Mouse (Mus musculus): ENCODE results near the gene Tldc2. TPM values are rescaled to one million over a fixed set of nuclear protein-coding genes. Genes with fewer than 3 reads are reported as not detected.

The Tldc2 gene
- polyA plus RNA-seq, 1 experiment from 2014 or later, result not detected

- WGBS, result 14% methylated on average over 11 of the region's 11 CpGs
- H3K27ac ChIP-seq, result 0 out of 2 replicates have a peak overlapping the region, but pooled peaks have one; percentile 66
- H3K4me1 ChIP-seq, result peaks cover 5% of the 10 kb centered on the region; the same call in 1 of the 2 replicates
- H3K9ac ChIP-seq, result peak overlapping the region; percentile 78
- 0 out of 2 replicates have a peak, but pooled peaks cover 5% of the 10 kb centered on the region for H3K36me3 ChIP-seq (replicated peaks)
- no peaks in the 10 kb centered on the region for H3K27me3 ChIP-seq
- H3K9me3 ChIP-seq, result no peaks in the 10 kb centered on the region
- no peak for ATAC-seq (ENCODE audit: low FRiP score)
- peak overlapping the region; percentile 90 for H3K4me2 ChIP-seq
- peak overlapping the region; percentile 75 for H3K4me3 ChIP-seq (replicated peaks)
Observed at GRCm38 (mm10) chr2:157133769-157134478, 47.1 kb downstream of the Tldc2 start.

DNA sequence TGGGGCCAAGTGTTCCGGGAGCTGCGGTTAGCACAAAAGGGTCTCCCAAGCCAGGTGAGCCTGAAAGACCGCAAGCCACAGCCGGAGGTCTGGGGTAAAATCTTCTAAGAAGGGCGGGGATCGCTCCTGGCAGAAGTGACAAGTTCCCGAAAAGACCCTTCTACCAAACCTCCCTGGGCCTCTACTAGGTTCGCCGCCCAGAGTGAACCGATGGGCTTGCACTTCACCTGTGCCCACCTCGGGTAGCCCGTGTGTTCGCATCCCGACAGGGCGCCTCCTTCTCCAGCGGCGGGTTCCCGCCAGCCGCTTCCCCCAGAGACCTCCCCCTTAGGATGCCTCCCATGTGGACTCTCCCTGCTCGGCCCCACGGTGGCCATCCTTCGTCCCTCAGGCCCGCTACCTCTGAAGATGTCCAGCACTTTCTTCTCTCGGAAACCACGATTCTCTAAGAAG lies 47.6 kb downstream of the Tldc2 start:
- Histone ChIP-seq H3K4me3 (replicated peaks) (peak overlapping the region; percentile 75), H3K4me1 (peaks cover 5% of the 10 kb centered on the region; the same call in 1 of the 2 replicates), H3K36me3 (replicated peaks) (0 out of 2 replicates have a peak, but pooled peaks cover under 1% of the 10 kb centered on the region), H3K27ac (0 out of 2 replicates have a peak overlapping the region, but pooled peaks have one; percentile 66), H3K9ac (peak overlapping the region; percentile 78), H3K9me3 (peaks cover under 1% of the 10 kb centered on the region; the same call in 1 of the 2 replicates), H3K27me3 (no peaks in the 10 kb centered on the region), H3K4me2 (peak overlapping the region; percentile 90)
- peak; percentile 67 for ATAC-seq (ENCODE audit: low FRiP score)
- WGBS, result under 1% methylated on average over 25 of the region's 25 CpGs

DNA sequence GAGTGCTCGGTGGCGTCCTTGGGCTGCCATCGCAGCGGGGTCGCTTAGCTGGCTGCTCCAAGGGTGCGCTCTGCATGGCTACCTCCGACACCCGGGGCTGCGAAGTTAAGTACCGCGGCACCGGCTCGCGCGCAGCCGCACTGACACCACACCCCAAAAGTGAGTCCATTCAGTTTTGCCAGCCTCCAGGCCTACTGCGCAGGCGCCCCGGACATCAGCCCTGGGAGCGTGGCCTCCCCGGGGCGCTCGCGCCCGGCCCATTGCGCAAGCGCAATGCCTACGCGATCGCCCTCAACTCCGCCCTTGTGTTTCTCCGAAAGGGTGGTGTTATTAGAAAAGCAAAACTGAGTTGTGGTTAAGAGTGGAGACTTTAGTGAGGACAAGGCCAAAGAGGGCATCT lies 48.2 kb downstream of the Tldc2 start, which contains the start of gene Samhd1:
Samhd1 (minus strand) TSS at position 252 of the 400 bp plus-strand sequence.
- peaks cover 5% of the 10 kb centered on the region; the same call in 1 of the 2 replicates for H3K4me1 ChIP-seq
- H3K36me3 ChIP-seq (replicated peaks), result no peaks in the 10 kb centered on the region
- peaks cover 5% of the 10 kb centered on the region; the same call in 1 of the 2 replicates for H3K9me3 ChIP-seq
- H3K27me3 ChIP-seq, result no peaks in the 10 kb centered on the region
- peak within 1 kb of the TSS; percentile 66; the same call in 1 of the 2 replicates for H3K27ac ChIP-seq
- peak within 1 kb of the TSS; percentile 75 for H3K4me3 ChIP-seq (replicated peaks)
- H3K4me2 ChIP-seq, result peak within 1 kb of the TSS; percentile 90
- peak within 1 kb of the TSS; percentile 78 for H3K9ac ChIP-seq
- whole genome bisulfite sequencing, result under 1% methylated on average over 32 of the region's 32 CpGs
- ATAC-seq (ENCODE audit: low FRiP score), result peak; percentile 91

DNA sequence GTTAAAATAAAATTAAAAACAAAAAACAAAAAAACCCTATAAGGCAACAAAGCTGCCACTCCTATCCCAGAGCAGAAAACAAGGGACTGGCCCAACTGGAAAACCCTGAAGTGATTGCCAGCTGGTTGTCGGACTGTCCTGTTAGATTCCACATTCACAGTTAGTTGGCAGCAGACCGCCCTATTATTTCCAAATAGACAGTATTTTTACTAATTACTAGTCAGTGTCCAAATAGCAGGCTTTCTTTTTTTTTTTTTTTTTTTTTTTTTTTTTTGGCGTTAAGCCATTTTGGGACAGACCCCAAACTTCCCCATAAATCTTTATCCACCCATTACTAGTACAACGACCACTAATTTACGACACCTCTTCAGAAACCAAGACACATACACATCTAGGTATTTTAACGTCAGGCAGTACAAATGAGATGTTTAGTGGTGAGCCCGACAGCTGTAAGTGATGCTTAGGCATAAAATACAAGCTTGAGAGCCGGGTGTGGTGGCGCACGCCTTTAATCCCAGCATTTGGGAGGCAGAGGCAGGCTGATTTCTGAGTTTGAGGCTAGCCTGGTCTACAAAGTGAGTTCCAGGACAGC lies 48.8 kb downstream of the Tldc2 start:
- peaks cover 5% of the 10 kb centered on the region; the same call in 1 of the 2 replicates for H3K4me1 ChIP-seq
- H3K4me3 ChIP-seq (replicated peaks), result peak overlapping the region; percentile 75
- WGBS, result 86% methylated on average over 10 of the region's 10 CpGs
- H3K27ac ChIP-seq, result peak overlapping the region; percentile 66; the same call in 1 of the 2 replicates
- ATAC-seq (ENCODE audit: low FRiP score), result 0 out of 2 replicates have a peak, but pooled peaks have one; percentile 28
- H3K9ac ChIP-seq, result peak overlapping the region; percentile 78; the same call in 1 of the 2 replicates
- no peaks in the 10 kb centered on the region for H3K27me3 ChIP-seq
- peaks cover 6% of the 10 kb centered on the region; the same call in 1 of the 2 replicates for H3K9me3 ChIP-seq
- H3K4me2 ChIP-seq, result peak overlapping the region; percentile 90
- no peaks in the 10 kb centered on the region for H3K36me3 ChIP-seq (replicated peaks)

DNA sequence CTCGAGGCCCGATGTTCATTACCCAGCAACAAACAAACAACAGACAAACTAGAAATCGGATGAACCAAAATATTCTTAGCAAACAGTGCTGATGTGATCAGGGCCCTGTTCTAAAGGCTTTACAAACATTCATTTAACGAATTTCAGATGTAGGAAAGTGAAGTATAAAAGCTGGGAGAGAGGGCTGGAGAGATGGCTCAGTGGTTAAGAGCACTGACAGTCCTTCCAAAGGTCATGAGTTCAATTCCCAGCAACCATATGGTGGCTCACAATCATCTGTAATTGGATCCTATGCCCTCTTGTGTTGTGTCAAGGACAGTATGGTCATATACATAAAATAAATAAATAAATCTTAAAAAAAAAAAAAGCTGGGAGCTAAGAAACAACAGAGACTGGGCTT lies 49.3 kb downstream of the Tldc2 start:
- Histone ChIP-seq H3K27me3 (no peaks in the 10 kb centered on the region), H3K4me1 (peaks cover 5% of the 10 kb centered on the region; the same call in 1 of the 2 replicates), H3K36me3 (replicated peaks) (no peaks in the 10 kb centered on the region), H3K4me3 (replicated peaks) (no peak overlapping the region), H3K27ac (no peak overlapping the region), H3K9me3 (peaks cover 6% of the 10 kb centered on the region; the same call in 1 of the 2 replicates), H3K4me2 (no peak overlapping the region), H3K9ac (no peak overlapping the region)
- no peak for ATAC-seq (ENCODE audit: low FRiP score)
- 86% methylated on average over 4 of the region's 4 CpGs for WGBS

DNA sequence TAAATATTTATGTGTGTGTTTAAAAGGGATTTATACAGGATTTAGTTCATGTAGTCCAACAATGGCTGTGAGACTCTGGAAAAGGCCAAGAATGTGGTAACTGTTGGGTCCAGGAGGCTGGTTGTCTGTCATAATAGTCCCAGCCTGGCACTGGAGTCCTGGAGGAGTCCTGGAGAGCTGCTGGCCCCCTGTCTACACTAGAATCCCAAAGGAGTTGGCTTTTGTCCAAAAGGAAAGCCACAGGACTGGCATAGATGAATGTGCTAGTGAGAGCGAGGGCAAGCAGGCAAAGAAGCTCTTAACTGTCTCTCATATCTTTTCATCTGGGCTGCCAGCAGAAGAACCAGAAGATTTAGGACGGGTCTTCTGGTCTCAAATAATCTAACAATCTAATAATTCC lies 49.8 kb downstream of the Tldc2 start:
- Histone ChIP-seq H3K4me2 (no peak overlapping the region), H3K36me3 (replicated peaks) (no peaks in the 10 kb centered on the region), H3K27ac (no peak overlapping the region), H3K9me3 (peaks cover 6% of the 10 kb centered on the region; the same call in 1 of the 2 replicates), H3K4me3 (replicated peaks) (no peak overlapping the region), H3K9ac (no peak overlapping the region), H3K4me1 (peaks cover 5% of the 10 kb centered on the region; the same call in 1 of the 2 replicates), H3K27me3 (no peaks in the 10 kb centered on the region)
- 87% methylated on average over 2 of the region's 2 CpGs for WGBS
- no peak for ATAC-seq (ENCODE audit: low FRiP score)

- H3K27ac ChIP-seq, result no peak overlapping the region
- H3K4me2 ChIP-seq, result no peak overlapping the region
- ATAC-seq (ENCODE audit: low FRiP score), result no peak
- peaks cover 5% of the 10 kb centered on the region; the same call in 1 of the 2 replicates for H3K4me1 ChIP-seq
- no peaks in the 10 kb centered on the region for H3K27me3 ChIP-seq
- H3K36me3 ChIP-seq (replicated peaks), result no peaks in the 10 kb centered on the region
- no peak overlapping the region for H3K4me3 ChIP-seq (replicated peaks)
- peaks cover 6% of the 10 kb centered on the region; the same call in 1 of the 2 replicates for H3K9me3 ChIP-seq
- no peak overlapping the region for H3K9ac ChIP-seq
- 91% methylated on average over 9 of the region's 9 CpGs for WGBS
Observed at GRCm38 (mm10) chr2:157137959-157138731, 51.3 kb downstream of the Tldc2 start.

GRCm38 (mm10) chr2:157138808-157139207 lies 52.0 kb downstream of the Tldc2 start:
- ATAC-seq (ENCODE audit: low FRiP score), result no peak
- H3K9me3 ChIP-seq, result peaks cover 6% of the 10 kb centered on the region; the same call in 1 of the 2 replicates
- H3K27me3 ChIP-seq, result no peaks in the 10 kb centered on the region
- no peak overlapping the region for H3K4me2 ChIP-seq
- WGBS, result 82% methylated on average over 5 of the region's 5 CpGs
- H3K4me1 ChIP-seq, result peaks cover 5% of the 10 kb centered on the region; the same call in 1 of the 2 replicates
- no peaks in the 10 kb centered on the region for H3K36me3 ChIP-seq (replicated peaks)
- H3K9ac ChIP-seq, result no peak overlapping the region
- H3K27ac ChIP-seq, result no peak overlapping the region
- H3K4me3 ChIP-seq (replicated peaks), result no peak overlapping the region

- ATAC-seq (ENCODE audit: low FRiP score), result no peak
- Histone ChIP-seq H3K4me3 (replicated peaks) (no peak overlapping the region), H3K36me3 (replicated peaks) (peaks cover 3% of the 10 kb centered on the region; the same call in 1 of the 2 replicates), H3K9ac (no peak overlapping the region), H3K4me1 (peaks cover 3% of the 10 kb centered on the region; the same call in 1 of the 2 replicates), H3K4me2 (no peak overlapping the region), H3K27me3 (no peaks in the 10 kb centered on the region), H3K9me3 (peaks cover 6% of the 10 kb centered on the region; the same call in 1 of the 2 replicates), H3K27ac (no peak overlapping the region)
- 85% methylated on average over 5 of the region's 5 CpGs for WGBS
Observed at GRCm38 (mm10) chr2:157139251-157139802, 52.5 kb downstream of the Tldc2 start.

- no peak overlapping the region for H3K4me2 ChIP-seq
- ATAC-seq (ENCODE audit: low FRiP score), result no peak
- WGBS, result 88% methylated on average over 4 of the region's 4 CpGs
Observed at GRCm38 (mm10) chr2:157141962-157142361, 55.1 kb downstream of the Tldc2 start.

DNA sequence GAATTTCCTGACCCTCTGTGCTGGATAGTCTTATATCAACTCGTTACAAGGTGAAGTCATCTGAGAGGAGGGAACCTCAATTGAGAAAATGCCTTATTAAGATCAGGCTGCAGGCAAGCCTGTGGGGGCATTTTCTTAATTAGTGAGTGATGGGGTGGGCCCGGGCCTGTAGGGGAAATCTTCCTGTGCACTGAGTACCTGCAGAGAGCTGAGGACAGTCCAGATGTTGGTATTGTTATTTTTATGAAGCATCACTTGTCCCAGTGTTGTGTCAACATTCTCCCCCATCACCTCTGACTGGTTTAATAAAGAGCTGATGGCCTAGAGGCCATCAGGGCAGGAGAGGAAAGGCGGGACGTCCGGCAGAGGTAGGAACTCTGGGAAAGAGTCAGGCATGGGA lies 57.3 kb downstream of the Tldc2 start:
- peaks cover 40% of the 10 kb centered on the region for H3K36me3 ChIP-seq (replicated peaks)

More at GRCm38 (mm10) chr2:157141962-157142361, 55.1 kb downstream of the Tldc2 start:
- Histone ChIP-seq H3K4me3 (replicated peaks) (no peak overlapping the region), H3K27ac (no peak overlapping the region), H3K36me3 (replicated peaks) (peaks cover 23% of the 10 kb centered on the region), H3K9ac (no peak overlapping the region), H3K27me3 (no peaks in the 10 kb centered on the region), H3K4me1 (no peaks in the 10 kb centered on the region), H3K9me3 (peaks cover 6% of the 10 kb centered on the region; the same call in 1 of the 2 replicates)

More for the DNA sequence above, 57.3 kb downstream of the Tldc2 start:
- H3K27ac ChIP-seq, result no peak overlapping the region
- no peak for ATAC-seq (ENCODE audit: low FRiP score)
- no peak overlapping the region for H3K9ac ChIP-seq
- no peak overlapping the region for H3K4me3 ChIP-seq (replicated peaks)
- H3K4me2 ChIP-seq, result no peak overlapping the region
- peaks cover 6% of the 10 kb centered on the region; the same call in 1 of the 2 replicates for H3K9me3 ChIP-seq
- WGBS, result 73% methylated on average over 5 of the region's 5 CpGs
- no peaks in the 10 kb centered on the region for H3K4me1 ChIP-seq
- no peaks in the 10 kb centered on the region for H3K27me3 ChIP-seq
